Comparison of ENCODE assay signal across 12 mouse cellular contexts in the genomic region with DNA sequence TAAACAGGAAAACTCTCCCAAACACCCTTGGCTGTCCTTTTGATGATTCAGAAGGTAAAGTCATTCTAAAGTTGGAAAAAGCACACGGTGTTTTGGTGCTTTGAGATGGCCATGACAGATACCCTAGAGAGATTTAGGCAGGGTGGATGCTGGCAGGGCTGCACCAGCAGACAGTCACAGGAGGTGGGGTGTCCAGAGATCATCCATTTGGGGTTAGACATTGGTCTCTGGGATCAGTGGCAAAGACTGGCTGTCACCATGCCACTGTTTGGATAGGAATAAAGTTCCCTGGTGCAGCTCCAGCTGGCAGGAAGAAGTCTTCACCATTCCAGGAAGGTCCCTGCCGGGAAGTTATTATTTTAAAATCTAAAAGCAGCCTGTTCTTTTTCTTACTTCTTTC. TPM values are rescaled to one million over a fixed set of nuclear protein-coding genes. Genes with fewer than 3 reads are reported as not detected.
DNase-seq lines count a peak whose midpoint lies in the region; ATAC-seq and TF ChIP-seq lines count a peak whose summit lies in the region.
"Had no signal": no experiment of that assay in that cellular context is flagged by ENCODE, and none has a peak within 500 bp of the region (broad histone marks: within the 10 kb centered on the region; RNA-seq: fewer than 3 reads in every experiment).

No protein-coding gene starts in this region.

- H3K27me3 ChIP-seq in forebrain, embryonic 10.5 days (ENCODE audit: poor library complexity, severe bottlenecking), result no peaks in the 10 kb centered on the region
- H3K27me3 ChIP-seq in forebrain, postnatal 0 days (ENCODE audit: insufficient read depth, low read length), result no peaks in the 10 kb centered on the region
- H3K27me3 ChIP-seq in liver, adult 2 months (ENCODE audit: control insufficient read depth, insufficient read depth, low read length), result no peaks in the 10 kb centered on the region
- H3K27me3 ChIP-seq in midbrain, embryonic 16.5 days (ENCODE audit: control insufficient read depth, insufficient read depth, low read depth, low read length), result no peaks in the 10 kb centered on the region
- H3K27me3 ChIP-seq: stomach, embryonic 15.5 days had no signal

- peak overlapping the region; percentile 92 for H3K27ac ChIP-seq in forebrain, embryonic 10.5 days
- no peak overlapping the region for H3K27ac ChIP-seq in forebrain, postnatal 0 days (ENCODE audit: low read depth, low read length)
- H3K27ac ChIP-seq in liver, adult 2 months (replicated peaks; ENCODE audit: insufficient read depth, low read depth, low read length), result peak overlapping the region; percentile 89
- peak overlapping the region; percentile 33 for H3K27ac ChIP-seq in midbrain, embryonic 16.5 days (ENCODE audit: low read length)
- H3K27ac ChIP-seq: heart, embryonic 13.5 days; stomach, embryonic 15.5 days had no signal

- H3K4me1 ChIP-seq in forebrain, embryonic 10.5 days, result peaks cover 68% of the 10 kb centered on the region
- peaks cover 42% of the 10 kb centered on the region for H3K4me1 ChIP-seq in forebrain, postnatal 0 days (ENCODE audit: insufficient read depth)
- H3K4me1 ChIP-seq in liver, adult 2 months (ENCODE audit: control insufficient read depth, insufficient read depth, low read length), result peaks cover 20% of the 10 kb centered on the region
- peaks cover 58% of the 10 kb centered on the region for H3K4me1 ChIP-seq in midbrain, embryonic 16.5 days (ENCODE audit: control insufficient read depth, insufficient read depth, low read length)

- no peaks in the 10 kb centered on the region for H3K9me3 ChIP-seq in forebrain, embryonic 10.5 days
- H3K9me3 ChIP-seq in forebrain, postnatal 0 days (ENCODE audit: low read length), result no peaks in the 10 kb centered on the region
- H3K9me3 ChIP-seq in midbrain, embryonic 16.5 days (replicated peaks; ENCODE audit: control insufficient read depth, low read length, poor library complexity, severe bottlenecking), result no peaks in the 10 kb centered on the region
- H3K9me3 ChIP-seq: heart, embryonic 13.5 days; stomach, embryonic 15.5 days had no signal

- WGBS in forebrain, embryonic 10.5 days, result 34% methylated on average over 2 of the region's 2 CpGs
- 24% methylated on average over 2 of the region's 2 CpGs for WGBS in forebrain, postnatal 0 days
- 10% methylated on average over 2 of the region's 2 CpGs for WGBS in liver, adult 2 months
- WGBS in midbrain, embryonic 16.5 days, result 14% methylated on average over 2 of the region's 2 CpGs

- no peaks in the 10 kb centered on the region for H3K79me2 ChIP-seq in liver, adult 2 months (ENCODE audit: control insufficient read depth, insufficient read depth, low read length)

- no peak for TF ChIP-seq POLR2A in liver, adult 2 months (IDR thresholded peaks at IDR 0.05; ENCODE audit: extremely low read depth, insufficient read depth, low read length)

- no peak for TF ChIP-seq CTCF in forebrain, postnatal 0 days (IDR thresholded peaks at IDR 0.05; ENCODE audit: low read depth)
- TF ChIP-seq CTCF in liver, adult 2 months (IDR thresholded peaks at IDR 0.05; ENCODE audit: low read depth, low read length), result no peak

- no peak for DNase-seq in forebrain, embryonic 10.5 days (ENCODE audit: extremely low spot score, low spot score)
- no peak for DNase-seq in forebrain, postnatal 0 days
- peak; percentile 97 for DNase-seq in liver, adult 2 months (ENCODE audit: extremely low read depth, low read depth, low spot score)
- DNase-seq in liver (no peak), MN1 (ENCODE audit: low spot score) (no peak)
- peak; percentile 20 for DNase-seq in gastrocnemius, postnatal 25 days
- DNase-seq: layer of hippocampus, adult 9-11 months; lung, postnatal 10 days had no signal

- ATAC-seq in forebrain, postnatal 0 days, result no peak
- no peak for ATAC-seq in midbrain, embryonic 16.5 days

- H3K9ac ChIP-seq in forebrain, postnatal 0 days, result no peak overlapping the region
- no peak overlapping the region for H3K9ac ChIP-seq in liver, adult 2 months (ENCODE audit: low read depth, low read length)
- H3K9ac ChIP-seq in midbrain, embryonic 16.5 days (ENCODE audit: low read depth, low read length), result no peak overlapping the region
- H3K9ac ChIP-seq: heart, embryonic 13.5 days; stomach, embryonic 15.5 days had no signal

- H3K4me3 ChIP-seq in forebrain, embryonic 10.5 days, result peak overlapping the region; percentile 6; the same call in 1 of the 2 replicates
- no peak overlapping the region for H3K4me3 ChIP-seq in forebrain, postnatal 0 days (ENCODE audit: low read depth, low read length)
- H3K4me3 ChIP-seq in liver, adult 2 months (ENCODE audit: insufficient read depth, low read depth, low read length), result no peak overlapping the region
- H3K4me3 ChIP-seq in midbrain, embryonic 16.5 days (ENCODE audit: low read depth, low read length), result no peak overlapping the region
- H3K4me3 ChIP-seq: heart, embryonic 13.5 days; stomach, embryonic 15.5 days had no signal

- peaks cover 14% of the 10 kb centered on the region for H3K36me3 ChIP-seq in forebrain, embryonic 10.5 days (replicated peaks)
- no peaks in the 10 kb centered on the region for H3K36me3 ChIP-seq in forebrain, postnatal 0 days (ENCODE audit: insufficient read depth)
- H3K36me3 ChIP-seq in liver, adult 2 months (ENCODE audit: control insufficient read depth, insufficient read depth, low read length), result no peaks in the 10 kb centered on the region
- H3K36me3 ChIP-seq in midbrain, embryonic 16.5 days (ENCODE audit: control insufficient read depth, insufficient read depth, low read length), result no peaks in the 10 kb centered on the region
- H3K36me3 ChIP-seq: heart, embryonic 13.5 days; stomach, embryonic 15.5 days had no signal

- H3K4me2 ChIP-seq in forebrain, postnatal 0 days (ENCODE audit: low read depth), result no peak overlapping the region
- no peak overlapping the region for H3K4me2 ChIP-seq in midbrain, embryonic 16.5 days (ENCODE audit: low read length)
- H3K4me2 ChIP-seq: heart, embryonic 13.5 days; stomach, embryonic 15.5 days had no signal

RNA-seq across cellular contexts. Expression of a gene that starts 24.8 kb away (rescaled TPM):
- 7.7 and 8.3 TPM in 2 replicates for polyA plus RNA-seq in forebrain, embryonic 10.5 days (2016; fragmentation: Nextera tagmentation; extraction: Ambion mirVana)
- 24.4 and 38.1 TPM in 2 replicates for total RNA-seq in forebrain, postnatal 0 days (2014; rRNA removed)
- 3.2 and 6.4 TPM in 2 replicates for polyA plus RNA-seq in forebrain, postnatal 0 days (2015; fragmentation: Nextera tagmentation; extraction: Ambion mirVana)
- total RNA-seq in liver, adult 2 months (2014; rRNA removed), result 15.0 and 20.7 TPM in 2 replicates
- polyA plus RNA-seq in liver, adult 2 months (2012; rRNA removed), result 6.6 and 15.3 TPM in 2 replicates
- 1 to 10 TPM; 1.4 to 3.1 TPM for total RNA-seq in gastrocnemius, postnatal 25 days (2021)
- polyA plus RNA-seq in midbrain, embryonic 16.5 days (2015; fragmentation: Nextera tagmentation; extraction: Ambion mirVana), result 4.0 and 4.5 TPM in 2 replicates

RNA-seq across cellular contexts. Expression of a gene that starts 40.2 kb away (rescaled TPM):
- polyA plus RNA-seq in forebrain, embryonic 10.5 days (2016; fragmentation: Nextera tagmentation; extraction: Ambion mirVana), result not detected in 2 replicates
- total RNA-seq in forebrain, postnatal 0 days (2014; rRNA removed), result 0.10 TPM in 1 of 2 replicates, not detected in the other
- polyA plus RNA-seq in forebrain, postnatal 0 days (2015; fragmentation: Nextera tagmentation; extraction: Ambion mirVana), result not detected in 2 replicates
- not detected in 2 replicates for total RNA-seq in liver, adult 2 months (2014; rRNA removed)
- polyA plus RNA-seq in liver, adult 2 months (2012; rRNA removed), result not detected in 2 replicates
- total RNA-seq in gastrocnemius, postnatal 25 days (2021), result not detected
- polyA plus RNA-seq in midbrain, embryonic 16.5 days (2015; fragmentation: Nextera tagmentation; extraction: Ambion mirVana), result 0.14 TPM in 1 of 2 replicates, not detected in the other
- polyA plus RNA-seq: heart, embryonic 13.5 days; intestine, embryonic 14.5 days; stomach, embryonic 15.5 days had no signal

Comparison
In these comparisons a context has a peak if more than half of its experiments do, and no peak if none do; other contexts are left out.
1. DNase-seq: peak in liver, adult 2 months (single experiment) and gastrocnemius, postnatal 25 days (single experiment); none in forebrain, embryonic 10.5 days (single experiment), forebrain, postnatal 0 days (single experiment), liver (single experiment) and MN1 (single experiment).